9 mouse cellular contexts compared by ENCODE assay signal in genomic region chr4:134975261-134975928, GRCm38 (mm10). TPM values are rescaled to one million over a fixed set of nuclear protein-coding genes. Genes with fewer than 3 reads are reported as not detected.
A peak's percentile ranks its signal among the peaks of the same experiment; 100 is the strongest.
DNase-seq lines count a peak whose midpoint lies in the region; ATAC-seq and TF ChIP-seq lines count a peak whose summit lies in the region.
"Had no signal": no experiment of that assay in that cellular context is flagged by ENCODE, and none has a peak within 500 bp of the region (broad histone marks: within the 10 kb centered on the region; RNA-seq: fewer than 3 reads in every experiment).

No protein-coding gene starts in this region.

- no peak for TF ChIP-seq RAD21 in MEL (IDR thresholded peaks at IDR 0.05; ENCODE audit: low read depth, low read length)

- H3K9me3 ChIP-seq in MEL (replicated peaks; ENCODE audit: insufficient read depth, low read length), result no peaks in the 10 kb centered on the region

- peak; percentile 46 for TF ChIP-seq CTCF in left cerebral cortex, adult 2 months (IDR thresholded peaks at IDR 0.05)
- TF ChIP-seq CTCF in MEL (IDR thresholded peaks at IDR 0.05 in 2 of 3, conservative IDR thresholded peaks at IDR 0.05 in 1 of 3; ENCODE audit: control insufficient read depth in 1 of 3, insufficient read depth in 1 of 3, low read depth in 2 of 3, low read length in 3 of 3, poor library complexity in 1 of 3, severe bottlenecking in 1 of 3), result peak; percentile 61 to 72 (median 65)

- H3K4me3 ChIP-seq in left cerebral cortex, adult 2 months, result no peak overlapping the region
- no peak overlapping the region for H3K4me3 ChIP-seq in MEL (ENCODE audit: control insufficient read depth in 1 of 2, insufficient read depth in 1 of 2, low read depth in 2 of 2, low read length in 2 of 2)

- intact Hi-C loops in left cerebral cortex, adult 2 months (cut with DNase I), result no loop called here

- H3K9ac ChIP-seq in MEL (ENCODE audit: control insufficient read depth, low read depth, low read length, poor library complexity, severe bottlenecking), result no peak overlapping the region

- H3K4me1 ChIP-seq in MEL (ENCODE audit: control insufficient read depth in 1 of 2, insufficient read depth in 2 of 2, low read length in 2 of 2), result no peaks in the 10 kb centered on the region

- no peak for TF ChIP-seq POLR2A in MEL (IDR thresholded peaks at IDR 0.05; ENCODE audit: control insufficient read depth in 1 of 2, insufficient read depth in 1 of 2, low read depth in 1 of 2, low read length in 2 of 2, poor library complexity in 1 of 2)

- H3K36me3 ChIP-seq in MEL (ENCODE audit: control insufficient read depth in 1 of 2, insufficient read depth in 2 of 2, low read length in 2 of 2), result no peaks in the 10 kb centered on the region

- ATAC-seq in megakaryocyte progenitor cell, adult 5-6 weeks (replicated peaks; ENCODE audit: poor library complexity), result peak; percentile 46; the same call in 1 of the 2 replicates

- H3K79me2 ChIP-seq in MEL (ENCODE audit: control insufficient read depth, insufficient read depth, low read length, poor library complexity), result no peaks in the 10 kb centered on the region

- DNase-seq in left cerebral cortex, adult 2 months (ENCODE audit: extremely low spot score in 1 of 2, low spot score in 2 of 2), result no peak
- no peak for DNase-seq in left cerebral cortex, adult 8-10 months (ENCODE audit: low spot score in 2 of 2)
- DNase-seq in MEL (ENCODE audit: low read depth, low spot score), result peak; percentile 47
- peak; percentile 83 for DNase-seq in fibroblast of lung, adult 2 months (ENCODE audit: low read depth)
- no peak for DNase-seq in natural killer cell, adult 2 months (ENCODE audit: low spot score in 2 of 2)
- no peak for DNase-seq in adrenal gland, postnatal 4 days (ENCODE audit: low spot score in 2 of 2)
- no peak for DNase-seq in urinary bladder, adult 2 months (ENCODE audit: low spot score)

- no peak for TF ChIP-seq EP300 in MEL (IDR thresholded peaks at IDR 0.05; ENCODE audit: low read depth in 1 of 2, low read length in 2 of 2)

- H3K27ac ChIP-seq in left cerebral cortex, adult 2 months, result no peak overlapping the region
- no peak overlapping the region for H3K27ac ChIP-seq in MEL (ENCODE audit: control insufficient read depth, low read depth, low read length)
- H3K27ac ChIP-seq: macrophage had no signal

- H3K27me3 ChIP-seq in MEL (ENCODE audit: control insufficient read depth in 1 of 2, insufficient read depth in 2 of 2, low read length in 2 of 2), result no peaks in the 10 kb centered on the region

TF ChIP-seq in MEL, 35 proteins besides CTCF, POLR2A, EP300 and RAD21:
- TF ChIP-seq SMC3 (IDR thresholded peaks at IDR 0.05; ENCODE audit: low read depth, low read length) (0 out of 2 replicates have a peak, but pooled peaks have one; percentile 10), GABPA (IDR thresholded peaks at IDR 0.05; ENCODE audit: low read depth, low read length) (no peak)

RNA-seq across cellular contexts. Expression of gene Syf2, which starts 44.7 kb away (rescaled TPM):
- 10 to 100 TPM; 53.9 to 58.7 TPM for total RNA-seq in left cerebral cortex, adult 2 months (2021)
- total RNA-seq in left cerebral cortex, adult 8-10 months (2022), result 10 to 100 TPM; 48.4 to 62.7 (median 56.9) TPM
- 94.1 and 103 TPM in 2 replicates for total RNA-seq in MEL (2012; rRNA removed)
- polyA plus RNA-seq in MEL (2012; ENCODE audit: insufficient read depth in 1 of 2, insufficient read length in 2 of 2, low read depth in 1 of 2, low replicate concordance in 2 of 2, missing spikeins in 1 of 2), result 100 to 1,000 TPM in 1 of 2 experiments, 10 to 100 TPM in 1; 94.6 to 165 TPM
- total RNA-seq in megakaryocyte progenitor cell, adult 5-6 weeks (2015), result 50.4 and 58.9 TPM in 2 replicates
- 173 and 193 TPM in 2 replicates for total RNA-seq in megakaryocyte progenitor cell, adult 5-6 weeks (2017)
- 10 to 100 TPM; 82.4 to 93.3 TPM for total RNA-seq in adrenal gland, postnatal 4 days (2021)
- polyA plus RNA-seq in urinary bladder, adult 2 months (2012; rRNA removed), result 98.8 and 107 TPM in 2 replicates

RNA-seq across cellular contexts. Expression of gene Rsrp1, which starts 52.0 kb away (rescaled TPM):
- 100 to 1,000 TPM; 284 to 304 TPM for total RNA-seq in left cerebral cortex, adult 2 months (2021)
- 100 to 1,000 TPM; 218 to 302 (median 272) TPM for total RNA-seq in left cerebral cortex, adult 8-10 months (2022)
- total RNA-seq in MEL (2012; rRNA removed), result 58.1 and 59.5 TPM in 2 replicates
- 100 to 1,000 TPM in 1 of 2 experiments, not detected in 1; 110 TPM for polyA plus RNA-seq in MEL (2012; ENCODE audit: insufficient read depth in 1 of 2, insufficient read length in 2 of 2, low read depth in 1 of 2, low replicate concordance in 2 of 2, missing spikeins in 1 of 2)
- total RNA-seq in megakaryocyte progenitor cell, adult 5-6 weeks (2015), result 413 and 462 TPM in 2 replicates
- total RNA-seq in megakaryocyte progenitor cell, adult 5-6 weeks (2017), result 119 and 154 TPM in 2 replicates
- total RNA-seq in adrenal gland, postnatal 4 days (2021), result 100 to 1,000 TPM; 365 to 381 TPM
- 580 and 969 TPM in 2 replicates for polyA plus RNA-seq in urinary bladder, adult 2 months (2012; rRNA removed)

Comparison
In these comparisons a context has a peak if more than half of its experiments do, and no peak if none do; other contexts are left out.
1. DNase-seq: peak in MEL (single experiment) and fibroblast of lung, adult 2 months (single experiment); none in left cerebral cortex, adult 2 months (0 of 2), left cerebral cortex, adult 8-10 months (0 of 2), natural killer cell, adult 2 months (0 of 2), adrenal gland, postnatal 4 days (0 of 2) and urinary bladder, adult 2 months (single experiment).